Mouse (Mus musculus) thymus, adult 18-20 months (tissue): Measurements from ENCODE around the gene Hnrnpdl.

Experiments
- DNase-seq, 2 experiments: peaks; one replicate each; pipeline ENCODE4 v3.0.0; 2022; ENCODE audit warnings: mixed read lengths in 2 of 2

Gene Hnrnpdl

DNA sequence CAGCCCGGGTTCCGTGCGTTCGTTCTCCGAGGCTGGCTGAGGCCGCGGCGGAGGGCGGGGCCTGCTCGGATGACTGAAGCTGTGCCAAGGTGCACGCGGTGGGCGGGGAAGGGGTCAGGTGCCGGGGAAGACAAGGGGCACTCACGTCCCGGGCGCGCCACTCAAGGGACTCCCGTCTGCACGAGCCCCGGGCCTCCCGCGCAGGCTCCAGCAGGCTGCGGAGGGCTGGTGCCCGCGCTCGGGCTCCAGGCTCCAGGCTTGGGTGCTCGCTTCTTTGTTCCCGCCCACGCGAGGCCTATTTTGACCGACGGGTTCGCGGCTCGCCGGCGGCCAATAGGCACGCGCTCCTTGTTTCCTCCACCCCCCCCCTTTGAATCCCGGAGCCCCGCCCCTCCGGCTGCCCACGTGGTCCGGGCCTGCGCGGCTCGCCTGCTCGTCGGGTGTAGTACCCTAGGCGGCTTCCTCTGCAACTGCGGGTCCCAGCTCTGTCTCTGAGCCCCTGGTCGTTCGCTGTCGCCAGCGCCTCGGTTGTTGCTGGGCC lies at the start of gene Hnrnpdl, which contains the start of gene Enoph1:
Gene Hnrnpdl, minus strand, starts transcription at position 63 of the 541 bp plus-strand sequence.
Gene Enoph1, plus strand, starts transcription at position 384 of the 541 bp plus-strand sequence.
- peak; percentile 86 to 90 for DNase-seq

DNA sequence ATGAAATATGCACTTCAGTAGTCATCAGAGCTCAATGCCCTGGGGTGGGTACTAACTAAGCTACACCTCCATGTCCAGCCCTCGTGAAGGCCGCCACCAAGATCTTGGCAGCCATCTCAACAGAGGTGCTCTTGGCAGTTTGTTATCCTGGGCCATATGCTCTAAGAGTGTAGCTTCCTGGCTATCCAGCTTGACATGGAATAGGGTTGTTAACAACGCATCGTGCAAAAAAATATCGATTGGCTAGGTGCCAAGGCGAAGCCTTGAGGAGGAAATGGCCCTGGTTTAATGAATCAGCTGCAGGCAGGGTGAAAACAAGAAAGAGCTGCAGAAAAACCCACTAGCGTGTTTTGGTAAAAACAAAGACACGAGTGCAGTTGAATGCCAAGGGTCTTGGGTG lies 45.6 kb upstream of the Hnrnpdl start:
- no peak for DNase-seq

DNA sequence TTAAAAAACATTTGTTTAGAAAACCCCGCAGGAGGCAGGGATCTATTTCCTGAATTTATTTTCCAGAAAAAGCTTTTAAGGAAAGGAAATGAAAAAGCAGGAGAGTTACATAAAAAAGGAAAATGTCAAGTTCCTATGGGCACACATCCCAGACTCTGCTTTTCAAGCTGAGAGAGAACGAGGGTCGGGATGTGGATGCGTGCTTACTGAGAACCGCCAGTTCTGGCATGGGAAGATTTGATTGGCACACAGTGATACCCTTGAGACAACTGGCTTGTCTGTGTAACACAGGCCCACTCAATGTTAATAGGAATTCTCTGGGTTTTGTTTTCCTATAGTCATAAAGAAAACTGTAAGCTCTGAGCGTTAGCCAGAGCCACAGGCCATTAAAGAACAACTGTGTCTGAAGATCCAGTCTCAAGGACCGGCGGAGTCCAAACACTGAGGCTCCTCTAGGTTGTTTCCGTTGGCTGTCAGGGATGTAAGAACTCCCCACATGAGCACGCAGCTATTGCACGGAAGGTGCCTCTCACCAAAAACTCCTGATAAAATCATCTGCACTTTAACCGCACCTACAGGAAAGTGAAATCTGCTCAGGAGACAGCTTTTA lies 44.6 kb upstream of the Hnrnpdl start:
- DNase-seq: no peak

DNA sequence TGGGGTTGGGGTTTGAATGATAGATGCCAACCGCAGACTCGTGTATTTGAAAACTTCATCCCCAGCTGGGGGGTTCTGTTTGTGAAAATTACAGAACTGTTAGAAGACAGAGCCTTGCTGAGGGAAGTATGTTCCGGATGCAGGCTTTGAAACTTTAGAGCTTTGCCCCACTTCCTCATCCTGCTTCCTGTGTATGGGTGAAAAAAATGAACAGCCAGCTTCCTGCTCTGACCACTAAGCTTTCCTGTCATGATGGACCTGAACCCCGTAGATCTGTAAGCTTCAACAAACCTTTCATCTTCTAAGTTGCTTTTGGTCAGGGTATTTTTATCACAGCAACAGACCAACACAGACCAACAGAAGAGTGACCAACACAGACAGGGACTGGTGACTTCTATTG lies 42.5 kb upstream of the Hnrnpdl start:
- no peak for DNase-seq

DNA sequence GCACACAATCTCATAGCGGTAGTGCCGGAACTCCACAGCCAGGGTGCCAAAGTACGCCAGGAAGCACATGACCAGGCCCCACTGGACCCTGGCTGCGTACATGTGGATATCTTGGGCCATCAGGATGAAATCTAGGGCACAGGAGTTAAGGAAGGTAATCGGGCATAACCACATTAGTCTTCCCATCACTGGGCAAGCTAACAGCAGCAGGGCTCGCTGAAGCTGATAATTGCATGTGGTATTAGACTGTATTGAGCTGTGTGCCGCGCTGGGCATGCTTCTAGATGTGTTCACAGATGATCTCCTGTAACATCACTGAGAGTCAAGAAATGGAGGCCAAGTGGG lies 40.4 kb upstream of the Hnrnpdl start:
- no peak for DNase-seq

DNA sequence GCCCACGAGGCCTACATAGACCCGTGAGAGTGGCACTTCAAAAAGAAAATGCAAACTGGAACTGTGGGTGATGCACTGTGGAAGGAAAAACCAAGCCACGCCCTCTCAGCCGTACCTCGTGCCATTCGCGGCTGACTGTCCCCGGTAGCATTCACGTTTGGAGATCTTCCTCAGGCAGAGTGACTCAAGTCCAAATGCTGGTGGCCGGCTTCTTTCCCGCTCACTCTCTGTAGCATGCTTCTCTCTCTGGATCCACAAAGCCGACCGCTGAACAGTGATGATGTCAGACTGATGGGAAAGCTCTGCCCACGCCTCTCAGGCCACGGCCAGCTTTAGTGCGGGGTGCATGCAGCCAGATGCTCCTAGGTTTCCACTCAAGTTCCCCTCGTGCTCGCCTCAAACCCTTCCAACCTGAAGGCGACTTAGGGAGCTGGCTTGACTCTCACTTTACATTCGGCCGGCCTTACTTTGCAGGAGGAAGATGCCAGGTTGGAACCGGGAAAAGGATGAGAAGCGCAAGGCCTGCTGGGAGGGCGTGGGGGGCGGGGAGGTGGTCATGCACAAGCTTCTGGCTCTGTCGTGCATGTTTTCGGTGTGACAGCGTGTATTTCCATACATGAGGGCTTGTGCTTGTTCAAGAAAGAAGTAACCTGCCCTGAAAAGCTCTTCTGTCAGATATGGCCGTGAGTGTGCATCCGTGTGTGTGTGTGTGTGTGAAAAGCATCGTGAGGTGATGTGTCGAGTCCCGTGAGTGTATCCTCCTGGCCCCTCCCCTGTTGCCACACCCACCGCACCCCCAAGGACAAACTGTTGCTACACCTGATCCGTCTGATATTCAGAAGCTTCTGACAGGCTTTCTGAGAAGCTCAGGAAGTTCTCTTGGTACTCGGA lies 39.8 kb upstream of the Hnrnpdl start:
- no peak for DNase-seq

DNA sequence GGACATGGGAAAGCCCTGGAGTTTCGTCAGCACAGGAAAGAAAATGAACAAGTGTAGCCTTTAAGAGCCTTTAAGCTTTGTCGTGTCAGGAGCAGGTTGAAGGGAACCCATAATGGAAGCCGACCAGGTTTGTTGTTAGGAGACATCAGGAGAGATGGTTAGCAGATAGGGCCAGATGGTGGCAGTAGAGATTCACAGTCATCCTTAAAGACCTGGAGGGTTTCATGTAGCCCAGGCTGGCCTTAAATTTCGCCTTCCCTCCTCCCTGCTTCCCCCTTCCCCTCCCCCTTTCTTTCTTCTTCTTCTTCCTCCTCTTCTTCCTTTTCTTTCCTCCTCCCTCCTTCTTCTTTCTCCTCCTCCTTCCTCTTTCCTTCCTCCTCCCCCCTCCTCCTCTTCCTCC lies 35.1 kb upstream of the Hnrnpdl start:
- no peak for DNase-seq

DNA sequence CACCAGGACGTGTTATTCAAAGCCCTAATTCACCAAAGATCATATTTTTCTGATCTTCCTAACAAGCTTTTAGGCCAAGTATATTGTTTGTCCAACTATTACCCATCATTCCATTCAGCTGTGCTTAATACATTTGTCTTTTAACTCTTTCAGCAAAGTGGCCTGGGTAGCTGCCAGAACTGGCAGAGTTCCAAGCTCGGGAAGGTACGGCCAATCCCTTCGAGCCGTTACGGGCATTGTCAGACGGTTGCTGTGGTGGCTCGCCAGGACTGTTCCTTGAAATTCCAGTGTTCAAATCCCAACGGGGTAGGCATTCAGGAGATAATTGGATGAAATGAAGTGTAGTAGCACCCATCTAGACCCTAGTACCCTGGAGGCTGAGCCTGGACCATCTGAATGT lies 33.1 kb upstream of the Hnrnpdl start:
- no peak for DNase-seq

DNA sequence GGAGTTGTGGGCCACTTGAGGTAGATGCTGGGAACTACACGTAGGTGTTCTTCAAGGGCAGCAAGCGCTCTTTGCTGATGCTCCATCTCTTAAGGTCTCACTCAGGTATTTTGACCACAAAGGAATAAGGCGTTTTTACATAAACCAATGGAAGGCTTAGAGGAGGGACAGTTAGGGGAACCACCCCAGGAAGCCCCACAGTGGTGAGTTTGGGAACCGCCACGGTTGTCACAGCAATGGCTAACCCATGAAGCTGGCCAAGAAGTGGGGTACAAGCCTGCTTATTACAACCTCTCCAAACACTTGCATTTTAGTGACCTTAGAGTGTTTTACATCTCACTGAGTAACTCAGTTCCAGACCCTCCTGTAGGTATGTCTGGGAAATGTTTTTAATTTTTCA lies 32.1 kb upstream of the Hnrnpdl start:
- no peak for DNase-seq

DNA sequence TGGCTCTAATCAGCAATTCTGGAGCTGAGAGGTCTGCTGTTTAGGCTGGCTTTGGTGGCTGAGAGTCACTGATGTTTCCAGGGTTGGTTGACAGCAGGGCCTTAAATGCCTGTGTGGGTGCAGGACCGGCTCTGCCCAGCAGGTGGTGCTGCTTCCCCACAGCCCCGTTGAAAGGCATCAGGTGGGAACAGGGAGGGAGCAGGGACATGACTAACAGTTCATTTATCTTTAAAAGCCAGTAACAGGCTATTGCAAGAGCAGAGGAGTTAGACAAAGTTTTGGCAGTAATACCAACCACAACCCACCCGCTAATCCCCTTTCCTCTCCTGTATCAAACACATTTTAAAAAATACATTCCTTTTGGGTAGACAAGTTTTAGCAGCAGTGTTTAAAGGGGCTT lies 30.8 kb upstream of the Hnrnpdl start:
- DNase-seq: peak; percentile 54 to 55

DNA sequence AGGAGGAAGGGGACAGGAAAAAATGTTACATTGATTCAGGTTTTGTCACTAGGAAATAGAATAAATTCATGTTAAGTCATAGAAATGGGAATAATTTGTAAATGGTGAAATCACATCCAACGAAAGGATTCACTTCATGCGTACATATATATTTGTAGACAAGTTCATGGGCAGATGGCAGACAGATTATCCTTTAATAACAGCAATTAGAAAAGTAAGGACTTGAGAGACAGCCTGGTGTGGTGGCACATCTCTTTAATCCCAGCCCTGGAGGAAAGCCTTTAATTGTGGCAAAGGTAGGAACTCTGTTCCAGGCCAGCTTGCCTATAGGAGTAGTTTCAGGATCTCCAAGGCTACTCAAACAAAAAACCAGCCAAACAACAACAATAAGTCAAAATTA lies 30.1 kb upstream of the Hnrnpdl start:
- DNase-seq: no peak

DNA sequence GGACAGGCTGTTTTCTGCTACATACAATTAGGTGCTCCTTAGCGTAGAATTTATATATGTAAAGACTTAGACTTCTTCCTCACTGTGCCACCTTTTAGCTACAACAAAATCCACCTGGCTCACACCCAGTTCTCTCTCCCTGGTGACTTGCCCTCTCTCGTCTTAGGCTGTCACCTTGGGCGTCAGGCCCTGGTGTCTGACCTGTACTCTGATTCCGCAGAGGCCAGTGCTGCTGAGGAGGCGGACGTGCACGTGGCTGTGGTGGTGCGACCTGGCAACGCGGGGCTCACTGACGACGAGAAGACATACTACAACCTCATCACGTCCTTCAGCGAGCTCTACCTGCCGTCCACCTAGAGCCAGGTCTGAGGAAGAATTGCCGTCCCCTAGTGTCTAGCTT lies 28.1 kb upstream of the Hnrnpdl start:
- DNase-seq: no peak

DNA sequence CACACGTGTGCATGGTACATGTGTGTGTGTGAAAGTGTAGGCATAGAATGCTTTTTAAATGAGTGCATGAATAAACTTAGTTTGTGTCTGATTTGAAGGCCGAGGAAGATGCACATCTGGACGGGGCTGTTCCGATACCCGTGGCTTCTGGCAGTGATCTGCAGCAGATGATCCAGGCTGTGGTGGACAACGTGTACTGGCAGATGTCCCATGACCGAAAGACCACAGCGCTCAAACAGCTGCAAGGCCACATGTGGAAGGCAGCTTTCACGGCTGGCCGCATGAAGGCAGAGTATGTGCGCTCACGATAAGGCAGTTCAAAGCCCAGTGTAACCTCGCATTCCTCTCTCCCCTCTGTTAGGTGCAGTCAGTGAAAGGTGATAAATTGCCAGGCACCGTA lies 21.4 kb upstream of the Hnrnpdl start:
- DNase-seq: no peak

DNA sequence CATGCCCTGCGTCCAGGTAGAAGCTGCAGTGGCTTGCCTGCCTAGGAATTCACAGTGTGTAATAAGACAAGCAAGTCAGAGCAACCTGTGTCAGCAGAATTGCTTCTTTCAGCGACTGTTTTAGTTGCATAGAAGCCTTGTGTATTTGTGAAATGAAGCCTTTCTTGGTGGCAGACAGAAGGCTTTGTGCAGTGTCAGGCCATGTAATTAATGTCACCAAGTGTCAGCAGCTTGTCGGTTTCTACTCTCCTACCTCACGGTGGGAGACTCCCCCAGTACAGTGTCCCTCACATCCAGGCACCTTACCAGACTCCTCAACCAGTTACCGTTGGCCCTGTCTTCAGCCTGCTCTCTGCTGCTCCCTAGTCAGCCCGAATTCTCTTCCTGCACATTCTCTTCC lies 19.9 kb upstream of the Hnrnpdl start:
- no peak for DNase-seq

DNA sequence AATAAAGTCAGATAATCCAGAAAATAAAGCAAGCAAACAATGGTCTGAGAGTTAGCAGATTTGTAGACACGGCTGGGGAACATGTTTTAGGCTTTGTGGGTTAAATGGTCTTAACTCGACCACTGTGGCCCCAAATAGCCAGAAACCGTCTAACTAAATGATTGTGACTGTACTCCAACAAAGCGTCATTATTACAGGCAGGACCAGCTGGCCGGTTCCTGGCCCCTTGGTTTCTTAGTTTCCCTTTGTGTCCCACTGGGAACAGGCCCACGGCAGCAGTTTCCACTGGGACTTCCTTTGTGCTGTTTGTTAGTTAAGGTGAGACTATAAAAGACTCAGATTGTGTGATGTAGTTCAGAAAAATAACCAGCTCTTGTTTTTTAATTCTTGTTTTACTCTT lies 19.3 kb upstream of the Hnrnpdl start:
- no peak for DNase-seq

DNA sequence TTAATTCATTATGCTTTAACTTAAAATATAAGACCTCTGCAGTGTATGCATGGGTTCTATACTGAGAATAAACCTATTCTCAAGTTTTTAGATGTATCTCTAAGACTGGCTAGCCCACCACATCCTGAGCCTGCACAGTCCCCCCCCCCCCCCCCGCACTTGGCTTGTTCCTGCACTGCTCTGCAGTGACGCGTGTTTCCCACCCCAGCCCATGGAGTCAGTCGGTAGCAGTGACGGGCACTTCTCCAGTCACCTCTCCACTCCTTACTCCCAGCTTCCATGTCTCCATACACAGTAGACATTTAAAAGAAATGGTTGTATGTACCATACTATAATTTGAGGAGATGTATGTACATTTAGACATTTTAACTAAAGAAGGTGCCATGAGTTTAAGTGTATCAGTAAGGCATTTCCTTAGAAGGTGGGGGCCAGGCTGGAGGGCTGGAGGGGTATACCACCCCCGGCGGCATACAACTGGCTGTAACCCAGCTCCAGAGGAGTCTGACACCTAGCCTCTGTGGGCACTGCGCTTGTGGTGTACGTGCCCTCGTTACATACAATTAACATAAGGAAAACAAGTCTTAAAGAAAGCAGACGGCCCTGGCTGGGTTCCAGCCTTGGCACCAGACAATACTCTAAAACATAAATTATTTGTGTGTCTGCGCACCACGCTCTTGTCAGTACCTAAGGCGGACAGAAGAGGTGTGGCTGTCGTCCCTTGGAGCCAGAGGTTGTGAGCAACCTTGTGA lies 18.2 kb upstream of the Hnrnpdl start:
- DNase-seq: no peak

DNA sequence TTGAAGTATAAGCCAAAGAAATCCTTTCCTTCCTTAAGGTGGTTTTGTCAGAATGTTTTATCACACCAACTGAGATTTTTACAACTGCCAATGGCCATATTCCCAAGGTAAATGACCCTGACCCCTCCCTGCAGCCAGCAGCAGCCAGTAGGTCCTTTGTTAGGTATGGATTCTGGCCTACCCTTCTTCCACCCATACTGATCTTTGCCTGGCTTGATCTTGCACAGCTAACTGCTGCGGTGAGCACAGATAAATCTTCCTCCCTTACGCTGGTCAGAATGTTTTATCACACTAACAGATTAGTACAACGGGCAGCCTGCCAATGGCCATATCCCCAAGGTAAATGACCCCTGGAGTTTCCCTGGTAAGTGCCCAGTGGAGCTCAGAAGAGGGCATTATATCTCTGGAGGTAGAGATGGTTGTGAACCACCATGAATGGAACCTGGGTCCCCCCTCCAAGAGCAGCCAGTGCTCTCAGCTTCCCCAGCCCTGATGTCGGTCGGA lies 16.5 kb upstream of the Hnrnpdl start:
- DNase-seq: no peak

DNA sequence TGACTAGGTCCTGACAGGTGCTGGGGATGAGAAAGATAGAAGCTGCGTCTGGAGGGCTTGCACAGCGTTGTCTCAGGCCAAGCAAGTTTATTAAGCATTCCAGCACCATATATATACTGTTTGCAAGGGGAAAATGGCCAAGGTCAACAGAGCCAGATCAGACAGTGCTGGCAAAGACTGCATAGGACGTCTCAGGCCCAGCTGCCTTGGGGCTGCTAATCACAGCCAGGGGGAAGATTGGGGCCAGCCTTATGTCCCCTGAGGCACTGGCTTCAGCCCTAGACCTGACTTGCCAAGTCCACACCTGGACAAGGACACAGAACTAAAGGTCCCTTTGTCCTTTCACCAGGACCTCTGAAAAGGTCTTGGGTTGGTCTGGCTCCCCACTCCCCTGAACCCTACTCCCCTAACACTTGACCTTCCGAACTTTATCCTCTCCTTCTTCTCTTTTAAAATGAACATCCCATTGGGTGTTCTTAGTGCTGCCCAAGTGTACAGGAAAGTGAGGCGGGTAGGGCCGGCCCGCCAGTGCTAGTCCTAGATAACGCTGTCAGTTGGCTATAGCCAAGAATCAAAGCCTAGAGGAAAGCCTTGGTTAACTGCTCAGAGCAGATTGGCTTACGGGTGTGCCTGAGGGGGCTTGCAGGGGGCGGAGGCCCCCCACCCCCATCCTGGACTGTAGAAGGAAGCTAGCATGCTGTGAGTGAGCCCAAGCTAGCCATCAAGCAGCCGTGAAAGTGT lies 15.5 kb upstream of the Hnrnpdl start:
- DNase-seq: no peak

DNA sequence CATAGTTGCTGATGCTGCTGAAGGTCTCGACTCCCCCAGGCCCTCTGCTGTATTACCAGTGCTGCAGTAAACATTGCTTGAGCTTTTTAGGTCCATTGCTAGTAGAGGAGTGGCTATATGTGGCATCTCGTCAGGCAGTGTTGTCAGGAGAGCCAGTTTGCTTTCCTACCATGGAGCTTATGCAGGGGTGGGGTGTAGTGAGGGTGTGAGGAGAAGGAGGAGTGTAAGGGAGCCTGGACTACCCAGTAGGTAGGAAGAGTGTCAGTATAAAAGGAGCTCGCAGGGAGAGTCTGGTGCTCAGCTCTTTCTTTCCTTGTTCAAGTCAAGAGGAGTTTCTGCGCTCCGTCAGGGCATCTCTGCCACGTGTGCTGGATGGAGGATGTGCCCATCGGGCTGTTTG lies 13.3 kb upstream of the Hnrnpdl start:
- no peak for DNase-seq

DNA sequence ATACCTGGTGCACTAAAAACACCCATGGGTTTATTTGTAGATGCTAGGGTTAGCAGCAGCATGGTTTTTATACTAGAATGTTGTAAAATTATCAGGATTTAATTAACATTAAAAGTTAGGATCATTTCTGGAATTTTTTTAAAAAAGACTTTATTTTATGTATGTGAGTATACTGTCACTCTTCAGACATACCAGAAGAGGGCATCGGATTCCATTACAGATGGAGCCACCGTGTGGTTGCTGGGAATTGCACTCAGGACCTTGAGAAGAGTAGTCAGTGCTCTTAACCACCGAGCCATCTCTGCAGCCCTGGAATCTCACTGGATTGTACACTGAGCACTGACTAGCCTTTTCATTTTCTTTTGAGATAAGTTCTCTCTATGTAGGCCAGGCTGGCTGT lies 10.4 kb upstream of the Hnrnpdl start:
- DNase-seq: no peak

DNA sequence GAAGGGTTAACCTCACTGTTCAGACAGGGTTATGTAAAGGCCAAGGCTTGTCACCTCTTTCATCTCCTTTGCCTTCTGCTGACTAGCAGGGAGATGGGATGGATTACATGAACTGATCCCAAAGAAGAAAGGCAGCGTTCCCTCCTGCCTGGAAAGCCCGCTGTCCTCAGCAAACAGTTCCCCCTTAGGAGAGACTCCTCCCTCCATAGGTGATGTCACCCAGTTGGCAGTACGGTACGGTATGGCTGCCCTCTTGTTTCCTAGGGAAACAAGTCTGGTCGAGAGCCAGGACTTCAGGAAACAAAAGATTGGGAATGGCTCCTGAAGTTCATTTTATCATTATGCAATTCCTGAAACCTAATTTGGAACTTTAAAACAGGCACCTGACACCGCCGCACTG lies 8.4 kb upstream of the Hnrnpdl start:
- DNase-seq: no peak

DNA sequence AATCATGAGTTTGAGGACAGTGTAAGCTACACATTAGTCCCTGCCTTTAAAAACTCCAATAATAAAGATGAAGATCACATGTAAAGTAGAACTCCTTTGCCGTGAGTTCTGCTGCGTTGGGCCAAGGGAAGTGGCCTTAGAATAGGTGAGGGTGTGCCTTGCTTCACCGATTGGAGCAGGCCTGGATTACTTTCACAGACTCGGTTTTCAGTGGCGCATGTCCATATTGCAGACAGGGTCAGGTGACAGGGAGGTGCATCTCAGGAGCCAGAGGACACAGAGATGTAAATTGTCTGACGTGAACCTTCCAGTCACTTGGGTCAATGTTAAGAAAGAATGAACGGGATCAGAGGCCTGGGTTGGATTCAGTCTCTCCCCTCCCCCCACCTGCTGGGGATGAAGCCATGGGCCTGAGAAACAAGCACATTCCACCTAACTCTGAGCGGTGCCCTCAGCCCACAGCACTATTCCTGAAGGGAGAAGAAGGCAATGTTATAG lies 7.7 kb upstream of the Hnrnpdl start:
- DNase-seq: no peak
